Mouse (Mus musculus): Measurements from ENCODE around the gene Preb. TPM values are rescaled to one million over a fixed set of nuclear protein-coding genes. Genes with fewer than 3 reads are reported as not detected.

The Preb gene
- polyA plus RNA-seq, 1 experiment from 2014 or later = 110 TPM

DNA sequence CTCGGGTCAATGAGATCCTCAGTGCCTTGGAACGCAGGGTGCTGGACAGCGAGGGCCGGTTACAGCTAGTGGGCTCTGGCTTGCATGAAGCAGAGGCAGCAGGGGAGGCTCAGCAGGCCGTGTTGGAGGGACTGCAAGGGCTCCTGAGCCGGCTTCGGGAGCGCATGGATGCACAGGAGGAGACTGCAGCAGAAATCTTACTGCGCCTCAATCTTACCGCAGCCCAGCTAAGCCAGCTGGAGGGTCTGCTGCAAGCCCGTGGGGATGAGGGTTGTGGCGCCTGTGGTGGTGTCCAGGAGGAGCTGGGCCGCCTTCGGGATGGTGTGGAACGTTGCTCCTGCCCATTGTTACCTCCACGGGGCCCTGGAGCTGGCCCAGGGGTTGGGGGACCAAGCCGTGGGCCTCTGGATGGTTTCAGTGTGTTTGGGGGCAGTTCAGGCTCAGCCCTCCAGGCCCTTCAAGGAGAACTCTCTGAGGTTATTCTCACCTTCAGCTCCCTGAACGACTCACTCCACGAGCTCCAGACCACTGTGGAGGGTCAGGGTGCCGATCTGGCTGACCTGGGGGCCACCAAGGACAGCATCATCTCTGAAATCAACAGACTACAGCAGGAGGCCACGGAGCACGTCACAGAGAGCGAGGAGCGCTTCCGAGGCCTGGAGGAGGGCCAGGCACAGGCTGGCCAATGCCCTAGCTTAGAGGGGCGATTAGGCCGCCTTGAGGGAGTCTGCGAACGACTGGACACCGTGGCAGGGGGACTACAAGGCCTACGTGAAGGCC, 42.1 kb downstream of the Preb start:
- Histone ChIP-seq H3K4me2 (no peak overlapping the region), H3K4me1 (peaks cover 40% of the 10 kb centered on the region), H3K9ac (no peak overlapping the region), H3K9me3 (no peaks in the 10 kb centered on the region), H3K27ac (no peak overlapping the region), H3K27me3 (replicated peaks) (no peaks in the 10 kb centered on the region), H3K36me3 (replicated peaks) (no peaks in the 10 kb centered on the region), H3K4me3 (no peak overlapping the region)
- ATAC-seq (replicated peaks) = no peak
- 82% methylated on average over 31 of the region's 31 CpGs for WGBS

DNA sequence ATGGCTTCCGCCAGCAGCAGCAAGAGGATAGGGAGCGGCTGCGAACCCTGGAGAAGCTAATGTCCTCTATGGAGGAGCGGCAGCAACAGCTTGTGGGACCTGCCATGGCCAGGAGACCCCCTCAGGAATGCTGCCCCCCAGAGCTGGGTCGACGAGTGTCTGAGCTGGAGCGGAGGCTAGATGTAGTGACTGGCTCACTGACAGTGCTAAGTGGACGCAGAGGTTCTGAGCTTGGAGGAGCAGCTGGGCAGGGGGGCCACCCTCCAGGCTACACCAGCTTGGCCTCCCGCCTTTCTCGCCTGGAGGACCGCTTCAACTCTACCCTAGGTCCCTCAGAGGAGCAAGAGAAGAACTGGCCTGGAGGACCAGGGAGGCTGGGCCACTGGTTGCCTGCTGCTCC, 42.8 kb downstream of the Preb start:
- H3K9me3 ChIP-seq = no peaks in the 10 kb centered on the region
- H3K4me2 ChIP-seq = no peak overlapping the region
- H3K4me3 ChIP-seq = no peak overlapping the region
- H3K27me3 ChIP-seq (replicated peaks) = no peaks in the 10 kb centered on the region
- H3K4me1 ChIP-seq = peaks cover 34% of the 10 kb centered on the region
- H3K9ac ChIP-seq = no peak overlapping the region
- no peak for ATAC-seq (replicated peaks)
- no peaks in the 10 kb centered on the region for H3K36me3 ChIP-seq (replicated peaks)
- no peak overlapping the region for H3K27ac ChIP-seq
- 88% methylated on average over 11 of the region's 11 CpGs for WGBS

DNA sequence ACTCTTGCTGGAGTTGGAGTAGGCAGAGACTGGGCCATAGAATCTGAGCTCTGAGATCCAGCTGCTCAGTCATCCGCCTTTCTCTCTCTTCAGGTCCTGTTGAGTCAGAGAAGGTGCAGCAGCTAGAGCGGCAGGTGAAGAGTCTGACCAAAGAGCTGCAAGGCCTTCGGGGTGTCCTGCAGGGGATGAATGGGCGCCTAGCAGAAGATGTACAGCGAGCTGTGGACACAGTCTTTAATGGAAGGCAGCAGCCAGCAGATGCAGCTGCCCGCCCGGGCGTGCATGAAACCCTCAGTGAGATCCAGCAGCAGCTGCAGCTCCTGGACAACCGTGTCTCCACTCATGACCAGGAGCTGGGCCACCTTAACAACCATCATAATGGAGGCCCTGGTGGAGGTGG, 43.3 kb downstream of the Preb start:
- 94% methylated on average over 9 of the region's 9 CpGs for WGBS
- no peak overlapping the region for H3K4me2 ChIP-seq
- H3K4me3 ChIP-seq = no peak overlapping the region
- no peaks in the 10 kb centered on the region for H3K9me3 ChIP-seq
- H3K27ac ChIP-seq = no peak overlapping the region
- H3K27me3 ChIP-seq (replicated peaks) = no peaks in the 10 kb centered on the region
- H3K4me1 ChIP-seq = peaks cover 29% of the 10 kb centered on the region
- ATAC-seq (replicated peaks) = no peak
- no peaks in the 10 kb centered on the region for H3K36me3 ChIP-seq (replicated peaks)
- H3K9ac ChIP-seq = no peak overlapping the region

DNA sequence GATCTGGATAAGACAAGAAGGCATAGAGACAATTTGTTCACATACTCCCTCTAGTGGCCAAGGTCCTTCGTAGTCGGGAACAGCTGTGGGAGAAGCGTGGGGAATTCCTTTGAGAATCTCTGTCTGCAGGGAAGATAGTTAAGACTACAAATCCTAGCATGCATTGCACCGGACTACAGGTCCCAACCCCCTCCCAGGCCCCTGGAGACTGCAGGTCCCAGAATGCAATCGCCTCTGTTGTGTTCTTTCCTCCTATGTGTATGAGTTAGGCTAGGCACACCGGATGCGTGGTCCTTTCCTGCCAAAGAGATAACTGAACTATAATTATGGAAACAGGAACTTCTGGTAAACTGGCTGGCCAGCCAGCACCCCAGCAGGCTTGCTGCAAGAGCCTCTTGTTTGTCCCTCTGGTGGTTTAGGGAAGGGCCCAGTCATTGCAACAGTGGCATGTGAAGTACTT, 44.2 kb downstream of the Preb start:
- Histone ChIP-seq H3K4me2 (peak overlapping the region; percentile 31), H3K9ac (no peak overlapping the region), H3K27ac (peak overlapping the region; percentile 51), H3K4me1 (peaks cover 24% of the 10 kb centered on the region), H3K9me3 (no peaks in the 10 kb centered on the region), H3K27me3 (replicated peaks) (no peaks in the 10 kb centered on the region), H3K4me3 (no peak overlapping the region; the same call in 1 of the 2 replicates), H3K36me3 (replicated peaks) (no peaks in the 10 kb centered on the region)
- WGBS = under 1% methylated on average over 7 of the region's 7 CpGs
- ATAC-seq (replicated peaks) = peak; percentile 88

DNA sequence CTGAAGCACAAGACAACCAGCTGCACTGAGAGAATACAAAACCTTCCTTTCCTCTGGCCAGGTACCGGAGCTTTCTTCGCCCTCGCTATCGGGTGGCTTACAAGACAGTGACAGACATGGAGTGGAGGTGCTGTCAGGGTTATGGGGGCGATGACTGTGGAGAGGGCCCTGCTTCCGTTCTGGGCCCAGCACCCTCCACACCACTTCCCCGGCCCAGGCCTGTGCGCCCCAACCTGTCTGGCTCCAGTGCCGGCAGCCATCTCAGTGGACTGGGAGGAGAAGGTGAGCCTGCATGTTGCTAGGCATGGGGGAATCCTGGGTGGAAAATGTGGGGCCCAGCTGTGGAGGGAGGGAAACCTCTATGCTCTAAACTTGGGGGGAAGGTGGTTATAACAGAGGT, 44.7 kb downstream of the Preb start:
- ATAC-seq (replicated peaks) = peak; percentile 56
- H3K27ac ChIP-seq = peak overlapping the region; percentile 34; the same call in 1 of the 2 replicates
- peaks cover 20% of the 10 kb centered on the region for H3K4me1 ChIP-seq
- 0 out of 2 replicates have a peak overlapping the region, but pooled peaks have one; percentile 22 for H3K4me2 ChIP-seq
- H3K9ac ChIP-seq = no peak overlapping the region
- no peaks in the 10 kb centered on the region for H3K27me3 ChIP-seq (replicated peaks)
- no peaks in the 10 kb centered on the region for H3K9me3 ChIP-seq
- no peak overlapping the region for H3K4me3 ChIP-seq
- WGBS = 70% methylated on average over 9 of the region's 9 CpGs
- H3K36me3 ChIP-seq (replicated peaks) = no peaks in the 10 kb centered on the region

DNA sequence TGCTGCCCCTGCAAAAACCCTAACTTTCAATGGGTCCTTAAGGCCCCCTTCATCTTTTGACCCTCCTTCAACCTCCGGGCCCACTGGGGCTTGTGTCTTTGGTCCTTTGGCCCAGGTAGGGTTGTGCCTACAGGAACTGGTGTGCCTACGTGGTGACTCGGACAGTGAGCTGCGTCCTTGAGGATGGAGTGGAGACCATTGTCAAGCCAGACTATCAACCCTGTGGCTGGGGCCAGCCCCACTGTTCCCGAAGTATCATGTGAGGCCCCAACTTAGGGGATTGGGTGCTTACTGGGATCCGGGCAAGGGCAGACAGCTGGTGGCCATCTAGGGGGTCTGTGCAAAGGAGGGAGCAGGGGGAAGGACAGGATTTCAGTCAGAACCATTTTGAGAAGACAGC, 45.3 kb downstream of the Preb start:
- H3K4me1 ChIP-seq = peaks cover 18% of the 10 kb centered on the region
- H3K36me3 ChIP-seq (replicated peaks) = no peaks in the 10 kb centered on the region
- no peak overlapping the region for H3K9ac ChIP-seq
- H3K9me3 ChIP-seq = no peaks in the 10 kb centered on the region
- H3K4me2 ChIP-seq = peak overlapping the region; percentile 22; the same call in 1 of the 2 replicates
- H3K27me3 ChIP-seq (replicated peaks) = no peaks in the 10 kb centered on the region
- no peak overlapping the region for H3K4me3 ChIP-seq
- H3K27ac ChIP-seq = no peak overlapping the region
- 83% methylated on average over 6 of the region's 6 CpGs for WGBS
- ATAC-seq (replicated peaks) = no peak

DNA sequence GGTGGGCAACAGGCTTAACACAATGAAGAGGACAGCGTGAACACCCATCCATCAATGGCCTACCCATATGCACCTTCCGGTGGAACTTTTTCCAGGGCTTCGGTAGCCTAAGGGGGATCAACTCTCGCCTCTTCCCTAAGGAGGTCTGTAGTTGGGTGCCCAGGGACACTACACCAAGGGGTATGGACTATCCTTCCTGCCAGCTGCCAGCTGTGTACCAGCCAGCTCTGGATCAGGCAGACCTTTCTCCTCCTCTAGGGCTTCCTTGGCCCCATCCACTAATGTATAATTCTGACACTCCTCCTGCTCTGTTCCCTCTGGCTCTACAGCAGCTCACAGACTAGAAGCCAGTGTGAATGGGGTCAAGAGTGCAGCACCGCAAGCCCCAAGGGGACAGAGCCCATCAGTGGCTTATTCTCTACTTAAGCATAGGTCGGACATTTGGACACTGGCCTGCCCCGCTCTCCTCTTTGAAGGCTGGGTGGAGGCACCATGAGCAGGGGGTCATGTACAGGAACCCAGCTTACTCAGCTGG, 46.0 kb downstream of the Preb start:
- H3K9ac ChIP-seq = no peak overlapping the region

DNA sequence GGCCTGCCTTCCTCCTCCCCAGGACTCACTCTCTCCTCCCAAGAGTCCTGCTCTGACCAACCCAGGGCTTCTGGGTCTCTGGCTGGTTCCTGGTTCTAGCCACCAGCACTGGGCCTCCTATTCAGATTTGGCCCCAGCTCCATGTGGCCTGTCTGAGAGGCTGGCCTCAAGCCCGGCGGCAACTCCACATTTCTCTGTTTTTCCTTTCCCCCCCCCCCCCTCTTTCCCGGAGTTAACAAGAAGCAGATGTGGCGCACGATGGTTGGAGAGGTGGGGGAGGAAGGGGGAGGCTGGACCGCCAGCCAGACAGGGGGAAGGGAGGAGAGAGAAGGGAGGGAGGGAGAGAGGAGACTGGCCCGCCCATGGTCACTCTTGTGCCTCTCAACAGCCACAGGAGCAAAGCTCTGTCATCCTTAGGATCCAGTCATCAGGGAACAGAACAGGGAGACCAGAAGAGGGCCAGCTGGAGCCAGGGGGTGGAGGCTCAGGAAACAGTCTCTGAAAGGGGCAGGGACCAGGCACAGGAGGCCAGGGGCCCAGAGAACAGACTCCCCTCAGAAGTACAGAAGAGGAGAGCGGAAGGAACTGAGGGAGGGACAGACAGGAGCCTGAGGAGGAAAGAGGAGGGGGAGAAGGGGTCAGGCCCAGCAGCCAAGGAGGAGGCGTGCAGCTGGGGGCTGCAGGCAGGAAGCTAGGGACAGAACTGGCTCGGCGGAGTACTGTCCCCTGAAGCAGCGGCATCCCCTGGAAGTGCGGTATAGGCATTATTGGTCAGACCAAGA, 46.9 kb downstream of the Preb start, which contains the start of gene Emilin1:
TSS of gene Emilin1 (plus strand) at position 343 of the 782 bp plus-strand sequence.
- Histone ChIP-seq H3K27me3 (replicated peaks) (no peaks in the 10 kb centered on the region), H3K36me3 (replicated peaks) (no peaks in the 10 kb centered on the region), H3K9me3 (no peaks in the 10 kb centered on the region), H3K4me3 (no peak within 1 kb of the TSS), H3K9ac (no peak within 1 kb of the TSS), H3K4me2 (peak within 1 kb of the TSS; percentile 22), H3K27ac (peak within 1 kb of the TSS; percentile 62), H3K4me1 (peaks cover 22% of the 10 kb centered on the region)
- ATAC-seq (replicated peaks) = no peak
- WGBS = 33% methylated on average over 13 of the region's 13 CpGs

More for the DNA sequence above, 46.0 kb downstream of the Preb start:
- no peaks in the 10 kb centered on the region for H3K9me3 ChIP-seq
- ATAC-seq (replicated peaks) = no peak
- peak overlapping the region; percentile 22; the same call in 1 of the 2 replicates for H3K4me2 ChIP-seq
- H3K27me3 ChIP-seq (replicated peaks) = no peaks in the 10 kb centered on the region
- 87% methylated on average over 7 of the region's 7 CpGs for WGBS
- H3K4me3 ChIP-seq = no peak overlapping the region
- peaks cover 18% of the 10 kb centered on the region for H3K4me1 ChIP-seq
- peak overlapping the region; percentile 62; the same call in 1 of the 2 replicates for H3K27ac ChIP-seq
- H3K36me3 ChIP-seq (replicated peaks) = no peaks in the 10 kb centered on the region

DNA sequence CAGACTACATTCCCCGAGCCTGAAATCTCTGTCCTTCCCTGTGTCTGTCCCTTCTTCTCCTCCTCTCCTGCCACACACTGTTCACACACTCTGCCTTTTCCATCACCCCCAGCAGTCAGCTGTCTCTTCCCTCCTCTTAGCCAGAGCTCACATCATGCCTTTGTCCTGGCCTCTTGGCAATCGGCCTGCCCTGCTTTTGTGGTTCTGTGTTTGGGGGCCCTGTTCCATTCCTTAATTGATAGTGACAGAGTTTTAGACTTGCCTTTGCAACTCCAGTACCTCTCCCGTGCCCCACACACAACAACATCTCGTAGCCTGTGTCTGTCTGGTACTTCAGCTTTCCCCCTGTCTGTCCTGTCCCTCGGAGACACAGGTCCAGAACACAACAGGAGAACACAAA, 48.0 kb downstream of the Preb start:
- no peak overlapping the region for H3K4me2 ChIP-seq
- H3K4me1 ChIP-seq = peaks cover 26% of the 10 kb centered on the region
- WGBS = 48% methylated on average over 5 of the region's 5 CpGs
- H3K27ac ChIP-seq = peak overlapping the region; percentile 62; the same call in 1 of the 2 replicates
- no peak overlapping the region for H3K4me3 ChIP-seq
- H3K9me3 ChIP-seq = no peaks in the 10 kb centered on the region
- ATAC-seq (replicated peaks) = no peak
- no peaks in the 10 kb centered on the region for H3K36me3 ChIP-seq (replicated peaks)
- H3K9ac ChIP-seq = no peak overlapping the region
- no peaks in the 10 kb centered on the region for H3K27me3 ChIP-seq (replicated peaks)

DNA sequence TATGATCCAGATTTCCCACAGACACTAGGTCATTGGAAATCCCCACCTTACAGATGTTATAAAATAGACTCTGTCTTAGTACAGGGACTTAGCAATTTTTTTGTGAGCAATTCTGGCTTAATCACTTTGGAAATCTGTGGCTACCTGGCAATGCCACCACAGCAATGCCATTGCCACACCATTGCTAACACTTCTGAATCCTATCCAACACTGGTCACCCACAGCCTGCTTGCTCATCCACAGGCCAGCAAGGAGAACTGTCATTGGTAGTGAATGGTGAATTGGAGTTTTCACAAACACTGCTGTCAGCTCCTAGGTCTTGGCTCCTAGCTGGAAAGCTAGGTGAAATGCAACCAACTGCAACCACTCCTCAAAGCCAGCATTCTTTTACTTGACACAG, 49.7 kb downstream of the Preb start:
- ATAC-seq (replicated peaks) = no peak

DNA sequence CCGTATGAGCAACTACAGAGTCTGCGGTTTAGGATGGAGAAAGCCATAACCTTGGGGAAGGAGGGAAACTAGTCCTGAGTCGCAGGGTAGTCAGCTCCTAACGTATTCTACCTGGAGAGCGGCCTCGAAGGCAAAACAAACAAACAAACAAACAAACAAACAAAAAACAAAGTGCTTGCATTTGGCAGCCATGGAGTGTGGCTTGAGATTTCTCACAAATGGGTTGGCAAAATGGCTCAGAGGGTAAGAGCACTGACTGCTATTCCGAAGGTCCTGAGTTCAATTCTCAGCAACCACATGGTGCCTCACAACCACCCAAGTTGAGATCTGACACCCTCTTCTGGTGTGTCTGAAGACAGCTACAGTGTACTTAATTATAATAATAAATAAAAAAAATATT, 50.3 kb downstream of the Preb start:
- no peak for ATAC-seq (replicated peaks)
- Histone ChIP-seq H3K27me3 (replicated peaks) (no peaks in the 10 kb centered on the region), H3K9ac (no peak overlapping the region), H3K27ac (no peak overlapping the region), H3K4me2 (no peak overlapping the region), H3K9me3 (no peaks in the 10 kb centered on the region), H3K4me3 (no peak overlapping the region), H3K4me1 (peaks cover 37% of the 10 kb centered on the region), H3K36me3 (replicated peaks) (peaks cover 7% of the 10 kb centered on the region)
- WGBS = 85% methylated on average over 7 of the region's 7 CpGs

More for the DNA sequence above, 49.7 kb downstream of the Preb start:
- Histone ChIP-seq H3K9ac (no peak overlapping the region), H3K9me3 (no peaks in the 10 kb centered on the region), H3K36me3 (replicated peaks) (0 out of 2 replicates have a peak, but pooled peaks cover 1% of the 10 kb centered on the region), H3K4me2 (no peak overlapping the region), H3K27me3 (replicated peaks) (no peaks in the 10 kb centered on the region), H3K4me3 (no peak overlapping the region), H3K4me1 (peaks cover 35% of the 10 kb centered on the region), H3K27ac (no peak overlapping the region)

DNA sequence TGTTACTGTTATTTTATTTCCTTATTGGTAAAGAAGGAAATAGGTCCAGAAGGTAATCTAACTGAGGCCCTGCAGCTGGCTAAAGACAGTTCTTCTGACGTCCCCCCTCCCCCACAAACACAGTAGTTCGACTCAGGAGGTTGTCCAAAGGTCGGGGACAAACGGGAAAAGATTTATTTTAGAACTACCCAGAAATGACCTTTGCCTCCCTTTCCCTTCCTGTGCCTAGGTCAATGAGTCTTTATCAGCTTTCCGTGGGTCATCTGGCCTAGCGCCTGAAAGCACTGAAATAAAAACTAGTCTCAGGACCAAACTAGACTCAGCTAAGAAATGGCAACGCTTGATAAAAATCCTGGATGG, 50.9 kb downstream of the Preb start:
- WGBS = 68% methylated on average over 7 of the region's 7 CpGs
- Histone ChIP-seq H3K4me3 (no peak overlapping the region), H3K36me3 (replicated peaks) (peaks cover 13% of the 10 kb centered on the region), H3K4me2 (no peak overlapping the region), H3K9ac (no peak overlapping the region), H3K9me3 (no peaks in the 10 kb centered on the region), H3K27me3 (replicated peaks) (no peaks in the 10 kb centered on the region), H3K27ac (no peak overlapping the region), H3K4me1 (peaks cover 37% of the 10 kb centered on the region)
- ATAC-seq (replicated peaks) = no peak

Data from midbrain, embryonic 15.5 days (tissue).